Mouse (Mus musculus): ENCODE measurements around the gene Specc1l.

The Specc1l gene

DNA sequence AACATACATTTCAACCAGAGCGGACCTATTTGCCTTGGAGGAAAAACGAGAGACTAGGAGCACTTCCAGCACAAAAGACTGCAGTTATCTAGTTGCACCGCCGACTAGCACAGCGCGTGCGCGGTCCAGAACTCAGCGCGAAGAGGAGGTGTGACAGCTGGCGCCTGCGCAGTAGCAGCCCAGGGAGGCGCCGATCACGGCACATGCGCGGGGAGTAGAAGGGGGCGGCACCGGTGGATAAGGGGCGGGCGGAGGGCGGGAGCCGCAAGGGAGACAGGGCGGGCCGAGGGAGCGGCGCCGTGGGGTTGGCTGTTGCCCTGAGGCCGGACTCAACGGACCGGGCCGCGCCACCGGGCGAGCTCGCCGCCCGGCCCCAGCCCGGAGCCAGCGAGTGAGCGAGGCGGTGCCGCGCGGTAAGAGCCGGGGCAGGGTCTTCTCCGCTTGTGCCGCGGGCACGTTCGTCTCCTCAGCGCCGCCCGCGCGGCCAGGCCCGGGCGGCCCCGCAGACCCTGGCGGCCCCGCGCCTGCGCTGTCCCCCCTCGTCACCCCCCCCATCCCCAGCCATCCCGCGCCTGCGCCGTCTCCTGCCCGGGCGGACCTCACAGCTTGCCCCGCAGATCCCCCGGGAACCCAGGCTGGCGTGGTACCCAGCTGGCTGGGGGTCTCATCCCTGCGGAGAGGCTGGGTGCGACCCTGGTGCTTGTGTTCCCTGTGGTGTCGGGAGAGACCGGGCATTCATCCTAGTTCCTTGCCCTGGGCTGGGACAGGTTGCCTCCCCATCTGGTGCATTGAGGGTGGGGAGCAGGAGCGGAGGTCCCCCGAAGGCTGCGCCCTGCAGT lies at the start of gene Specc1l:
Gene Specc1l (plus strand): TSS at position 267 of the 839 bp plus-strand sequence.
- peak; percentile 92 for DNase-seq (ENCODE audit: low spot score in 2 of 2)

DNA sequence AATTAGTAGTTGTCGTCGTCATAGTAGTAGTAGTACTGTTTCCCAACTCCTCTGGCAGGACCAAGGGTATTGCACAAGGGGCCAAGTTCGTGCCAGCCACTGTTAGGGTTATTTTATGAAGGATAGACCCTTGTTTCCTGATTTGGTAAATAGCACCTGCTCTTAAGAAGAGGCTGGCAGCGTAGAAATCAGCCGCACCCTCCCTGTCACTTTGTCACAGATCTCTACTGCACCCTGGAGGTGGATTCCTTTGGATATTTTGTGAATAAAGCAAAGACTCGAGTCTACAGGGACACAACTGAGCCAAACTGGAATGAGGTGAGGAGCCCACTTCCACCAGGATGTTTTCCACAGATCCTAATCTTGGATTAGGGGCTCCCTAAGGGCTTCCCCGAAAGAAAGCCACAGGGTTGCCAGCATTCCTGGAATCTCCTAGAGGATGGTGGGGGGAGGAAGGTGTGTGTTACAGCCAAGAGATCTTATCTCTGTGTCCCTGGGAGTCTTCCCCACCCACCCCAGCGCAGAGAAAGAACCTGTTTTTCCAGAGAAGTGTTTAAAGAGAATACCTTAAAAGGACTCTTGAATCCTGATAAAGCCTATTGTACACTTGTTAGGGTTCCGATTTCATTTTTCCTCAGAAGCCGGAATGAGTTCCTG lies 45.9 kb upstream of the Specc1l start:
- no peak for DNase-seq (ENCODE audit: low spot score in 2 of 2)

DNA sequence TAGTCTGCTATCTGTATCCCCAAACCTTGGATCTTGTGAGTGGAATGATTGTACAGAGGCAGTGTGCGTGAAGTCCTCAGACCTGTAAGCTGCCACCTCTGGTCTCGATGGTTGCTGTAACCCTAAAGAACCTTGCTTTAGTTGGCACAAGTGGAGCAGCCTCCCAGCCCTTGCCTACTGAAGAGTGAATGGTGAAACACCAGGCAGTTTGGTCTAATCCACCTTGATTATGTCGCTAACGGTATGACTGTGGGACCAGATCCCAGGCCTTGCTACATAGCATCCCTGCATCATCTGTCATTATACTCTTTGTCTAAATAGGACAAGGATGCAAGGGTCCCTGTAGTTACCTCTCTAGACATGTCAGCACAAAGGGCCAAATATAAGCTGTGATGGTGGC lies 45.3 kb upstream of the Specc1l start:
- DNase-seq (ENCODE audit: low spot score in 2 of 2): no peak

DNA sequence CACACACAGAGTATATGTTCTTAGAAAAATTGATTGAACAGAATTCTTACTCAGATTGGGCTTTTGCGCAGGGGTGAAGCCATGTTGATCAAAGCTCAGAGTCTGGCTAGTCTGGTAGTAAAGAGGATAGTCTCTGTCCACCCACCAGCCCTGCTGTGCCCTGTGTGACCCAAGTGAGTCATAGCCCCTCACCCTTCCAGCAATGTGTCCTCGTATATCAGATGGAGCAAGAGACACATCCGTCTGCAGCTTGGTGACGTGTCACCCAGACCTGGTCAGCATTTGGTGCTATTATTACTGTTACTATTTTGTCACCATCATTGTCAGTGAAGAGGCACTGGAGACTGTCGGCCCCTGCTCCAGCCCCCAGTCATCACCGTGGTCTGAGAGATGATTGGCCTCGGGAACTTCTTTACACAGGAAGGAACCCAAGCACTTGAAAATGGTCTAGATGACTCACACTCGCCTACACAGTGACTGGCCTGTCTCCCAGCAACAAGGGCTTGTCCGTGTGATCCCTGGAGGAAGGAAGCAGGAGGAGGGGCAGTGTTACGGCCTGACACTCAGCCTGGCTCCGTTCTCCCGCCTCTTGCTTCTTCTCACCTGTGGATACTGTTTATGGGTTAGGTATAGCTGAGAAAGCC lies 41.5 kb upstream of the Specc1l start:
- no peak for DNase-seq (ENCODE audit: low spot score in 2 of 2)

DNA sequence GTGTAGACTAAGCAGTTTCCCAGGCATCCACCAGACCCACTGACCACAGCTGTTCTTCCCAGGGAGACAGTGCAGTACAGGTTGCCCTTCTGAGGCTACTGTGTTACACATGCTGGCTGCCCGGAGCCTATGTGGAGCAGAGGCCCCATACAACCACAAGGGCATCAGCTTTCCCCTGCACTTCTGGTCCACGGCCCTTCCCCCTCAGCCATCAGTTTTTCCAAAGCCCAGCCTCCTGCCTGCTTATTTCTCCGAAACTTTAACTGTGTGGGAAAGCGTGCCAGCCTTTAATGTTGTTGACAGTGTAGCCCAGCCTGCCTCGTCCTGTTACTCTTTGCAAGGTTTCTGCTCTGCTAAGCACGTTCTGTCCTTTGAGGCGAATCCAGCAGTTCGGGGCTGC lies 38.8 kb upstream of the Specc1l start:
- no peak for DNase-seq (ENCODE audit: low spot score in 2 of 2)

DNA sequence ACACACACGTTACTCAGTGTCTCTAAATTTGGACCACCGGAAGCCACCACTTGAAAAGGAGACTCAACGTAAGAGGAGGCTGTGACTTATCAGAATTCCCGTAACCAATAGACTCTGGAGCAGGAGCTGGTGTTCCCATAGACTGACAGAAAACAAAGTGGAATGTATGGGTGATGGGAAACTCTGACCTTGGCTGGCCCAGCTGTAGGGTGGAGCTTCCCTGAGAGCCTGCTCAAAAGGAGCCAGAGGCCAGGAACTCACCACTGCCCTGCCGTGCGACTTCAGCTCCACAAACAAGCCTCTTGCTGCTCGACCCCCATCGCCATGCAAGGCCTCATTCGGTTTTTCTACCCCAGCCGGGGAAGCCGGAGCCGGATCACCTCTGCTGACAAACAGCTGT lies 38.2 kb upstream of the Specc1l start:
- DNase-seq (ENCODE audit: low spot score in 2 of 2): peak in 1 of 2 experiments; percentile 5

DNA sequence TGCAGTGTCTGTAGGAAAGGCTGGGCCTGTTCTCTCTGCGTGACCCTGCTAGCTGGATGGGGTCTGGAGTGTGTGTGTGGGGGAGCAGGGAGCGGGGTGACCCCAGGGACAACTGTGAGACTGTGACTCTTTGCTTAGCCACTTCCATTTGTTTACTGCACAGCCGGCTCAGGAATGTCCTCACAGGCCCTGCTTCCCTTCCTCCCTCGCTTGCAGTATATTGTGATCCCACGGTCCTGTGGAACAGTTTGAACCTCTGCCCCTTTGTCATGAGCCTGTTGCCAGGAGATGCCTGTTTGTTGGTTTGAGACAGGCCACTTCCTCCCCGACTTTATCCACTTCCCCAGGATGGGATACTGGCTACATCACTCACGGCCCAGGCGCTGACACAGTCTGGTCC lies 35.4 kb upstream of the Specc1l start:
- no peak for DNase-seq (ENCODE audit: low spot score in 2 of 2)

DNA sequence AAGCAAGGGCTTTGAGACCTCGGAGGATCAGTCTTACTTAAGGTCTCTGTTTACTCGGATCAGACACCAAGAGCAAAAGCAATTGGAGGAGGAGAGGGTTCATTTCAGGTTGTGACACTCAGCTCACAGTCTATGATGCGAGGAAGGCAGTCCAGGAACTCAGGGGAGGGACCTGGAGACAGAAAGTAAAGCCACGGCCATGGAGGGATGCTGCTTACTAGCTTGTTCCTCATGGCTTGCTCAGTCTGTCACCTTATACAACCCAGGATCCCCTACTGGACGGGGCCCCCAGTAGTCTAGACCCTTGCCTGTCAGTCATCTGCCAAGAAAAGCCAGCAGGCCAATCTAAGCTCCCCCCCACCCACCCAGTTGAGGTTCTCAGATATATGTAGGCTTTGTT lies 33.0 kb upstream of the Specc1l start:
- DNase-seq (ENCODE audit: low spot score in 2 of 2): no peak

DNA sequence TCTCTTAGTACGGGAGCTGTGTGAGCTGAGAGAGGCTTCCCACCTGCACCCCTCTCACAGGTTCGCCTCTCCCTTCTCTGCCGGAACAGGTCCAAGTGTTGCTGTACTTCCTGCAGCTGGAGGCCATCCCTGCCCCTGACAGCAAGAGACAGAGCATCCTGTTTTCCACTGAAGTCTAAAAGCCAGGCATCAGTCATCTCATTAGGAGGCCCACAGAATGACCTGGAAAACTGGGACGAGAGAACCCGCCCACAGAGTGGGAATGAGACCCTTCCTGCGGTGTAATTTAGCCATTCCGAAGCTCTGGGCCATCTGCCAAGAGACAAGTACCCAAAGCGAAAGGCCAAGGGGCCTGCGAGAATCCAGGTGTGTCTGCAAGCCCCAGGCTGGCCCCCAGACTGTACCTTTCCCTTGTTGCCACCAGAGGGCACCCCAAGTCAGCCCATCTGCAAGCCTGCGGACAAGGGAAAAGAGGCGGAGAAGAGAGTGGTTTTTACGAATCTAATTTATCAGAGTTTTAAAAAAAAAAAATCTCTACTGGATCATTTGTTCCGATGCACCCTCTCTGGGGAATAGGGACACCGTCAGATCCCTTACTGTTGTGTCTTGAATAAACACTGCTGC lies 29.6 kb upstream of the Specc1l start:
- peak in 1 of 2 experiments; percentile 60 for DNase-seq (ENCODE audit: low spot score in 2 of 2)

DNA sequence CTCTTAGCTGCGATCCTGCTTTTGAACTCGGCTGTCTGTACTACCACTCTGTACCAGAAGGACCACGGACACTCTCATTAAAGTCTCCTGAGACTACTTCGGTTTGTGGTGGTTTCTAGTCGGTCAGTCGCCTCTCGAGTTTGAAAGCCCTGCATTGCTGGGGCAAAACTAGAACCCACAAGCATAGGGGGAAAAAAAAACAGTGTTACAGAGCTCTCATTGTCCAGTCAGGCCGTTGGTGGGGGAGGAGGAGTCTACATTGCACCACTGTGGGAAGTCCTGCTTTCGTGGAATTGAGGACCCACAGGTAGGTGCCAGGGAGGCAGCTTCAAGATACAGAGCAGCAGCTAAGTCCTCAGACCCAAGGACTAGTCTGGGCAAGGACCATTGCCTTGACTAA lies 27.0 kb upstream of the Specc1l start:
- no peak for DNase-seq (ENCODE audit: low spot score in 2 of 2)

DNA sequence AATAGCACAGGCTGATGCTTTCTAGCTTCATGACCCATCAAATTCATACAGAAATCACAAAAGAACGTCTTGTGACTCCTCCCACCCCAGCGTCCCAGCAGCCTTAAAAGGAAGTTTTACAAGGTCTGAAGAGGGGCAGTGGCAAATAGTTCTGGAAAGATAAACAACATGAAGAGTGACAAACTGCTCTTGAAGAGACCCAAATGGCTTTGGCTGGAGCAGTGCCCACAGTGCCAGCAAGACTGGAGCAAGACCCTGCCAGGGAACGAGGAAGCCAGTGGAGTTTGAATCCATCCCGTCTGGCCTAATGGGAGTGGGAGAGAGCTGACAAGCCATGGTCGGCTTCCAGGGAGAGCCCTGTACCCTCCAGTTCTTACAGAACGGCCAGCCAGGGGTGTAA lies 25.3 kb upstream of the Specc1l start:
- DNase-seq (ENCODE audit: low spot score in 2 of 2): no peak

DNA sequence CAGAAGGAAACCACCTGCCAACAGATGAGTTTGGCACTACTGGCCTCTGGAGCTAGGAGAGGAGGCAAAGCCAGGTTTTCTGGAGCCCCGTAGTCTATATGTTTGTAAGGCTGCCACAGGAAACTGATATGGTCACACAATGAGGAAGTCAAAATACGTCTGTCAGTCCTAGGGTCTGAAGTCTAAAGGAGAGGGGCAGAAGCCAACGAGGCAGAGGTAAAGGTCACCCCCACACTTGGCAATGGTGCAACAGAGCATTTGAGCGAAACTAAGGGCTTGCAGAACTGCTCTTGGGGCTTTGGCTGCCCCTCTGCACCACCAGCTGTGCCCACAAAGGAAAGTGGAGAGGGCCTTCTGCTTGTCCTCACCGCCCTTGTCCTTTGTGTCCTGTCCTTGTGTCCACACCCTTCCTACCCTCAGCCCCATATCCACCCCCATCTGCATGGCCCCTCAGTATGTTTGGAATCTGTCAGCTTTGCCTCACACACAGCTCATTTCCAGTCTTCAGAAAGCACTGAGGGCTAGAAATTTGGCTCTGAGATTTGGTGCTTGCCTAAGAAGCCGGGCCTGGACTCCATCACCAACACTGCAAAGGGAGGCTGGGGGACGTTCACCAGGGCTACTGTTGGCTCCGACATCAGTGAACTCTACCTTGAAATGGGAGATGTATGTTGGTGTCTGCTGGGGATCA lies 24.4 kb upstream of the Specc1l start:
- DNase-seq (ENCODE audit: low spot score in 2 of 2): no peak

DNA sequence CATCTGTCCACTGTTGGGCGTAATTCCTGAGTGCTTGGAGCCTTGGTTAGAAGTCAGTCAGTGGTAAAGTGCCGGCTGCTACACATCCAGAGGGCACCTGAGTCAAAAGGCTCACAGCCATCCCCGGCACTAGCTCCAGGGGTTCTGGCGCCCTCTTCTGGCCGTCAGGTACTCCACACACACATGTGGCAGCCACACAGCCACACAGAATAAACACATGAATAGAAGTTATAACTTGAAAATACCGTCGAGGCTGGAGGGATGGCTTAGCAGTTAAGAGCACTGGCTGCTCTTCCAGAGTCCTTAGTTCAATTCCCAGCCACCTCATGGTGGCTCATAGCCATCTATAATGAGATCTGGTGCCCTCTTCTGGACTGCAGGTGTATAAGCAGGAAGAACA lies 20.2 kb upstream of the Specc1l start:
- DNase-seq (ENCODE audit: low spot score in 2 of 2): no peak

DNA sequence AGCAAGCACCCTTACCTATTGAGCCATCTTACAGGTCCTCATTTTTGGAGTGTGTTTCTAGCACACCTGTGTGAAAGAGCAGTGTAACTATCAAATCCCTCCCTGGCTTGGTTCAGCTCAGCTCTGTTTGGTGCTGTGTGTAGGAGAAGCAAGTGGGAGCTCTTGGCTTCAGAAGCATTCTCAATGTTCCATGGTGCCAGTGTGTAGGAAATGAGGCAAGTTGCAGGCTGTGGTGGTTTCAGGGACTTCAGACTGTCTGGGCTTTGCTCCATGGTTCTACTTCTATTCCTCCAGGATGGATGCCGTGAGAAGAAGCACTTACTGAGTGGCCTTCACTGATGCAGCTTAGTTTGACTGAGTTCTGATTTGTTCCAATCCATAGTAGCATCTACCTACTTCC lies 14.1 kb upstream of the Specc1l start:
- DNase-seq (ENCODE audit: low spot score in 2 of 2): no peak

DNA sequence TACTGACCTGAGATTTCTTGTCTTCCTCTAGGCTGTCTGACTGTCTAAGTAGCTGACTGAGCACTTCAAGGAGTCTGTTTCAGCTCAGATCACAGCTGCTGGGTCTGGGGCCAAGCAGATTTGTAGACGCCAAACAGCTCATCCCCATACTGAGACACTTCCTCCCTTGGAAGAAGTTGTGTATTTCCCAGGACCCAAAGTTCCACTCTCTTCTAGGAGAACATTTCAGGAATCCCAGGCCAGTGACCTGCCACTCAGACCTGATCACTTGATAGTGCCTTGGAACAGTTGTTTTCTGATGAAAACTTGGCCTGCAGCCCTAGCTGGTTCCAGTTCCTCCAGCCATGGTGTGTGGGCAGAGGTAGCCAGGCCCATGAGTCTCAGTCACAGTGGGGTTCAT lies 11.1 kb upstream of the Specc1l start:
- DNase-seq (ENCODE audit: low spot score in 2 of 2): no peak

DNA sequence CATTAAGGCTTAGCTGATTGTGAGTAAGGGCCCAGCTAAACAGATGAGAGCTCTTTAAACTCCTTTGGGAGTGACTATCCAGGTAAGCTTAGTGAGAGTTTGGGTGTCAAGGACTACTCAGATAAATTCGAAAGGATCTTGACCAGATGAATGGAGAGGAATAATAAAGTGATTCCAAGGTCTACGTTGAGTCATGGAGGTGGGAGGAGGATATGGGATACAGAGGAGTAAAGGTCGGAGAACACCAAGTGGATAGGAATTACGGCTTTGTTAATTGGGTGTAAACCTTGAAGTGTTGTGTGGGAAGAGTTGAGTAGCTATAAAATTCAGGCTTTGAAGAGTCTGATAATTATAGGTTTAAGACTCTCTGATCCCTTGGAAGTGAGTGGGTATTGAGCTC lies 5.7 kb upstream of the Specc1l start:
- DNase-seq (ENCODE audit: low spot score in 2 of 2): no peak

DNA sequence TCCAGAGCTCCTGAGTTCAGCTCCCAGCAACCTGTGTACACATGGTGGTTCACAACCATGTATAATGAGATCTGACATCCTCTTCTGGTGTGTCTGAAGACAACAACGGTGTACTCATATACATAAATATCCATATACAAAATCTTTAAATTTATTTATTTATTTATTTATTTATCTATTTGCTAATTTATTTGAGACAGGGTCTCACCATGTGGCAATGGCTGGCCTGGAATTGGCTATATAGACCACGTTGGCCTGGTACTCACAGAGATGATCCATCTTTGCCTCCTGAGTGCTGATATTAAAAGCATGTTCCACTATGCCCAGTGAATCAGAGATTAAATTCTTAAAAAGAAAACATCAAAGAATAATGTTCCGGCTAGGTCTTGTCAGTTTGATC lies 1.0 kb upstream of the Specc1l start:
- DNase-seq (ENCODE audit: low spot score in 2 of 2): no peak

DNA sequence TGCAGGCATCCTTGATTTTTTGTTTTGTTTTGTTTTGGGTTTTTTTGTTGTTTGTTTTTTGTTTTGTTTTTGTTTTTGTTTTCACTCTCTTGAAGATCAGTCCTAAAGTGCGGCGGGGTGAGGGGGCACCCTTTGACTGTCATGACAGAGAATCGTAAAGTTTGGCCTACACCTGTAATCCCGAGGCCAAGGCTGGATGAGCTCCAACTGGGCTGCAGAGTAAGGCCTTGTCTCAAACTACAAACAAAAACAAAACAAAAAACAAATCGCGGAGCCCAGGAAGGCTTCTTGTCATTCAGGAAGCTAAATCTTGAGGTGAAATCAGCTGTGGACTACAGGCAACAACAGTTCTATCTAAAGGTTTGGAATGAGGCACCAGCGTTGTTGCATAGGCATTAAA lies 1.1 kb downstream of the Specc1l start:
- DNase-seq (ENCODE audit: low spot score in 2 of 2): peak in 1 of 2 experiments; percentile 17

DNA sequence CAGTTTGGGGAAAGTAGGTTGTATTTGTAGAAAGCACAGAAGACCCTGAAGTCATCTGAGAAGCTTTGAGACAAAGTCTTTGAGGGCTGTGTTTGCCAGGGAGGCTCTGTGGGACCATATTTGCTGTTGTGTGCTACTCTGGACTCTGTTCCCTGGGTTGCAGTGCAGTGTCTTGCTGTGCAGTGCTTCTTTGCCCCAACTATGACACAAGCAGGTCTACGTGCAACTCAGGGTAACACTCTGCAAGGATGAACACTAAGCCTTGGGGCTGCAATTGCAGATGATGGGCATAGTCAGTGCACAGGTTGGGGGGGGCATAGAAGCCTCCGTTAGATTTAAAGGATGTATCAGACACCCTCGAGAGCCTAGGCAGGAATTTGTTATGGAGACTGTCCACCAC lies 8.8 kb downstream of the Specc1l start:
- no peak for DNase-seq (ENCODE audit: low spot score in 2 of 2)

DNA sequence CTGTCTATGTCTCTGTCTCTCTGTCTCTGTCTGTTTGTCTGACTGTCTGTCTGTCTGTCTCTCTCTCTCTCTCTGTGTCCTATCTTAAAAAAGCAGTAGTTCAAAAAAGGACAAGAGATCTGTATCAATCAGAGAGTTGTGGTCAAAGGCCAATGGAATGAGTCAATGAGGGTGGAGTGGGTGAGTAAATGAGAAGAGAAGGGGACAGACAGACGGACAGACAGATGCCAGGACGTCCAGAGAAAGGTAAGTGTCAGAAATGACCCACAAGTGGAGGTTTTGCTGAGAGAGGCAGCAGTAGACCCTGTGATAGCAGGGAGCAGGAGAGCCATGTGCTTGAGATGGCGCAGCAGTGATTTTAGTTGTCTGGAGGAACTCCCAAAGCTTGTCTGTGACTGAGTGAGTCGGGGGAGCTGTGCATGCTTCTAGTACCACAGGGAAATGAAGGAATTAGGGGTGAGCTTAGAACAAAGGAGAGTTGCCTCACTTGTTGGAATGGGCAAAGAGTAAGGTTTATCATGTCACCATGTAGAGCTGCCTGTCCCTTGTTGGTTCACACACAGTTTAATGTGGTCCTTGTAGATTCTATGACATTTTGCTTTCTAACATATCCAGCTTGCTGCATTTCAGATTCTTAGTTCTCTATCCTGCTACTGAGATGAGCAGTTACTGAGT lies 10.2 kb downstream of the Specc1l start:
- no peak for DNase-seq (ENCODE audit: low spot score in 2 of 2)

DNA sequence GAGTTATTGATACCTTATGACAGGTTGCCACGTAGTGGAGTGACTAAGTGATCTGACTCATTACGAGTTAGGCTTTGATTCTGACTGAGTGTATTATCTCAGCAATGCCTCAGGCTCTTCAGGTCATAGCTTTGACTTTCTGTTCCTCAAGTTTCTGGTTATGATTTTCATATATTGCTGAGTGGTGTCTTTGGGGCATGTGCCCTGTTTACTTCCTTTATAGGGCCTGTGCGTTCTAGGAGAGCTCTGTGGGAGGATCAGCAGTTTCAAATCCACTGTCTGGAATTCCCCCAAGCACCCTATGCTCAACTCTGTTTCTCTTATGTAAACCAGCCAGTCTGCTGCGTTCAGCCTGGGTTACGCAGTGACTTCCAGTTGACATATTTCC lies 10.7 kb downstream of the Specc1l start:
- DNase-seq (ENCODE audit: low spot score in 2 of 2): no peak
